Mouse (Mus musculus) NIH3T3 (cell line): ENCODE measurements at regions not wholly inside any gene's neighbourhood (a gene's known extent, or its start where the extent isn't known, plus 50 kb on each side); places are given as distances from the start of the nearest gene placed in this dataset.

Source experiments
- DNase-seq: peaks from one replicate; pipeline ENCODE4 v3.0.0-alpha.2; 2012; ENCODE audit warnings: low read depth

DNA sequence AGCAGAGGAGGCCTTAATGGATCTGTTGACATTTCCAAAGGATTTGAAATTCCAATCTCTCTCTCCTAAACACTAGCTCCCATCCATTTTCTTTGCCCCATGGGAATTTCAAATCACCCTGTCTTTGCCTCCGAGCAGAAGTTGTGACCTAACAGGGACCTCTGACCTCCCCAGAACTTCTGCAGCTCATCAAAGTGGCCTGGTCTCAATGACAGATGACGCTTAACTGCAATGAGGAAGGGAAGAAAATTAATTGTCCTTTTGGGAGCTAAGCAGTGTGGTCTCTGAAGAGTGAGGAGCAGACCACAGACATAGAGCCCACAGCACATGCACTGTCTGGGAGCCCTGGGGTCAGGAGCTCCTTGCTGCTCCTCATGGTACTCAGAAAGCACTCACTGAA is 155.3 kb downstream of the Tox3 start:
- DNase-seq: no peak

DNA sequence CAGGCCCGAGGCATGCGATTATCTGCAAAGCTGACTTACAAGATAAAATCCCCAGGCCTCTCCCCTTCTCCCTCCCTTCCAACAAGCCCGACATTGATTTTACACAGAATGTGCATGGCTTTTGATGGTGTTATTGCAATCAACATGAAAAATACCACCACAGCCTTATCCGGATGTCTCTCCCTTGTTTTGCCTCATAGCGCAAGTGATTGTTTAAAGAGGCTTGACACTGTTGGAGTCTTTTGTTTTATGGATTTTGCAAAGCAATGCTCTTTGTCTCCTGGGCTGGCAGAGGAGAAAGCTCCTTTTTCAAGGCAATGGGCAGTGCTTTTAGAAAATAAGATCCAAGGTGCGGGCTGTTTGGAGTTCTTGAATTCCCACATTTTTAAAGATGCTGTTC is 165.3 kb downstream of the Tox3 start:
- no peak for DNase-seq

DNA sequence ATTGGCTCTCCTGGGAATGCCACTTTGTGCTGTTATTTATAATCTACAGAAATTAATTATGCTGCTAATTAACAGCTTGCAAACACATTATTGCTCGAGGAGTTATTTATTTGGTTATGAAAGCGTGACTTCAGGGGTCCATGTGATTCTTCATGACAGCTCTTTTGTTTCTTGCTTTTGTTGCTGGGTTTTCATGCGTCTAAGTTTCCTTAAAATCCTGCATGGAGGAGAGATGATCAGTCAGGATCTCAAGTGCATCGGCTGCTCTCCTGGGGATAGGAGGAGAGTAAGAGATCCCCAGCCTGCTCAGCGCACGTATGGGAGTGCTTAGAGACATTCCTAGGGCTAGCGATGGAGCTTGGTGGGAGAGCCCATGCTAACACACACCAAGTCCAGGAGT is 171.4 kb downstream of the Tox3 start:
- no peak for DNase-seq

DNA sequence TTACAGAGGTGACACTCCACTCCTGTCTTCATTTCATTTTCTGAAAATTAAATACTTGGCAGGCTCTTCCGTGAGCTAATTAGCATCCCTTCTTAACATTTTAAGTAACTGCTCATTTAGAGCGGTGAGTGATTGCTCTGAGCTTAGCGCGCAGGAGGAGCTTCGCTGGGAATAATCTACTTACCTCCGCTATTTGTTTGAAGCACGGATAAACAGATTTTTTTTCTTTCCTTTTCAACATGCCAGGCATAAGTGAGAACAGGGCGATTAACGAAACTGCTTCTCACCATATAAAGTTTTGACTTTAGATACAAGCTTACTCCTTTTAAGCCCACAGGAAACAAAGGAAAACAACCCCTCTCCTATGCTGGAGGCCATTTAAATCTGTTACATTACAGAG is 171.8 kb downstream of the Tox3 start:
- no peak for DNase-seq

DNA sequence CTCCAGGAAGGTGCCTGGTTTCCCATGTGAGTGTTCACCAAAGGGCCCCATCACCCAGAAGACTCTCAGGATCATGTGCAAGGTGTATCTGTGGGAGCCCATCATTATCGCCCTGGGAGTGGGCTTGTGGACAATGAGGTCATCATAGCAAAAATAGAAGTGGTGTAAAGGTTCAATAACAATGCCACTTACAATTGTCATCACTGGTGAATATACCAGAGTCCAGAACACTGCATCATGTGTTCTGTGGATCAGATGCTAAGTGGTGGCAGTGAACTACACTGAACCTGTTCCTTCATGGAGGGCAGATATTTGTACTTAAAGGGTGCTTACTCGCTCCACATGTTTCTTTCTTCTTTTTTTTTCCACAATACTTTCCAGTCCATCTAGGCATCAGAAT is 181.5 kb downstream of the Tox3 start:
- DNase-seq: no peak

DNA sequence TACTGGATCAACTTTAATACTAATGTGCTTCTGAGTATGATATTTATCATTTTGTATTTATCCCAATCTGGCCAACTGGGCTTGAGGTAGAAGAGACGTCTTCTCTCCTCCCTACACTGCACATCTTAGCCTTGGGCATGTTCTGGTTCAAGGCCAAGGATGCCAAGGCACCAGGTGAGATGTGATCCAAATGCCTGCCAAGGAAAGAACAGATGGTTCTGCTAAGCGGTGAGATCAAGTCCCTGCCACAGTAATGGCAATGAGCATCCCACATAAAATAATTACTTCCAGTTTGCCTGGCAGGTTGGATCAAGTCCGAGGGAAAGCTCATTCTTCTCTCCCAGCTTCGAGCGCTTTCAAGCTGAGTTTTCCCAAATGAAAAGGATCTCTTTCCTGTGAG is 196.7 kb downstream of the Tox3 start:
- no peak for DNase-seq

DNA sequence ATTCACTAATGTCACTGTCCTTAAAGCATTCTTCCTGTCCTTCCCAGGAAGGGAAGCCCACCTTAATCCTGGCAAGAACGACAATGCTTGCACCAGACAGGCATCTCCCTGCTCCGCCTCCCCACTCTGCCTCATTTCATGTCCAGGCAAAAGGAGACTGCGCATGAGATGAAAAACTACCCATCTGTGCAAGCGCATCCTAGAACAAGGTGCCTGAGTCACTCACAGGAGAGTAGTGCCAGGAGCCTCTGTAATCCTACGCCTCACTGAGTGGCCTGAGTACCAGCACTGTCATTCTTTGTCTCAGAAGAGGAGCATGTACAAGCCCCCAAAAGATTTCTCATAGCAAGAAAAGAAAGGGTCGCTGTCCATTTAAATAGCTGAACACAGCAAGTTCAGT is 198.2 kb downstream of the Tox3 start:
- no peak for DNase-seq

DNA sequence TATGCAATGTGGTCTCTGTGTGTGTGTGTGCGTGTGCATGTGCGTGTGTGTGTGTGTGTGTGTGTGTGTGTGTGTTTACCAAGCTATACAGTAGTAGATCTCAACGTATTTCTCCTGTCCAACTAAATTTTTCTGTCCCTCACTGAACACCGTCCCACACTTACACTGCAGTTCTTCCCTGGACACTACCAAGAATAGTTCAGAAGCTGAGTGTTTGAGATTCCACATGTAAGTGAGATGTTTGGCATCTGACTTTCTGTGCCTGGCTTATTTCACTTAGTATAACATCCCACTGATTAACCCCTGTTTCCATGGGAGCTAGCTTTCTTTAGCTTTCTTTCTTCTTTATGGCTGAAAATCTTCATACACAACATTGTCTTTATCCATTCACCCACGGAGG is 213.5 kb downstream of the Tox3 start:
- DNase-seq: no peak

DNA sequence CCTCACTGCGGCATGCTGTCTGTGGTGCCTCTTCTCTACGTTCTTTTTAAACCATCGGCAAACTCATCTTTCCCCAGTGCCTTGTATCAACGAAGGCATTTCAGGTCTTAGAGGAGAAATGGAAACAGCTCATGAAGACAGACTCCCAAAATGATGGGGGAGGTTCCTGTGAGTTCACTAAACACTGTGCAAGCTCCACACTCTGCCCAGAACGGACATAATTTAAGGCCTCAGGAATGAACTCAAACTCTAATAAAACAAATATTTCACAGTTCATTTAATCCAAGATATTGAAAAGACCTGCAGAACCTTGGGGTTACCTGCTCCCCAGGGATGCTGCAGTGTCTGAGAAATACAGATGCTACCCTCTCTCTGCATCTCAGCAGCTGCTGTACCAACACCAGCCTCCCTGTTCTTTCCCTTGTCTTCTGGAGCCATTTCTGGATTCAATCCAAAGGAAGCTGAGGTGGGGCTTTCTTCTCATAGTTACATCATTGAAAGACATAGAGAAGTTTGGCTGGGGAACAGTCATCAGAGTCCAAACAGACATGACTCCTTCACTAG is 217.4 kb downstream of the Tox3 start:
- DNase-seq: no peak

DNA sequence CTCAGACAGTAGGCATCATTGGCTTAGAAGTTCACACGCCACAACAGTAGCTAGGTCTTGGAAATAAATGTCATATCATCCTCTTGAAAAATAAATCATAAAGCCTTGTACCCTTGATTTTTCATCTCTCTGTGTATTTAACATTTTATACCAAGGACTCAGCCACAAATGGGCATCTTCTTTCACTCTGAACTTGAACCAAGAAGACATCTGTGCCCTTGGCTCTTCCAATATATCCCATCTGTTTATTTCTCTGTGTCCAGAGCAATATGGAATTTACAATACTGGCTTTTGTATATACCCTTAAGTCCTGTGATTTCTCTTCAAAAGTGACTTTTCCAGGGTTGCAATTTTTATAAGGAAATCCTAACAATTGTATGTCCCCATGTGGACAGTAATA is 222.7 kb downstream of the Tox3 start:
- no peak for DNase-seq

DNA sequence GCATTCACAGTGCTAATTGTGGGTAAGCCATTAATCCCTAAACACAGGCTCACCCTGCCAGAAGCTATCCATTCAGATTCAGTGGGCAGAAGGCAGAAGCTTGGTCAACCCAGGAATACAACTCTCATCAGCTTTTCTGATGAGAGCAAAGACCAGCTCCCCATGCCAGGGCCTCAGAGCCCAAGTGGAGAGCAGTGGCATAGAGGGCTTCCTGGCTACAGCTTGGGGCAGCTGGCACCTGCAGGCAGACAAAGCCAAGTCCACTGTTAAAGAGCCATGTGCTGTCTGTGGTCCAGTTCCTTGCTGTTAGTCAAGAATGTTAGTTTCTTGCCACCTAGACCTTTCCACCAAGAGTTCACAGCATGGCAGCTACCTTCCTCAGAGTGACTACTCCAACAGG is 225.0 kb downstream of the Tox3 start:
- no peak for DNase-seq

DNA sequence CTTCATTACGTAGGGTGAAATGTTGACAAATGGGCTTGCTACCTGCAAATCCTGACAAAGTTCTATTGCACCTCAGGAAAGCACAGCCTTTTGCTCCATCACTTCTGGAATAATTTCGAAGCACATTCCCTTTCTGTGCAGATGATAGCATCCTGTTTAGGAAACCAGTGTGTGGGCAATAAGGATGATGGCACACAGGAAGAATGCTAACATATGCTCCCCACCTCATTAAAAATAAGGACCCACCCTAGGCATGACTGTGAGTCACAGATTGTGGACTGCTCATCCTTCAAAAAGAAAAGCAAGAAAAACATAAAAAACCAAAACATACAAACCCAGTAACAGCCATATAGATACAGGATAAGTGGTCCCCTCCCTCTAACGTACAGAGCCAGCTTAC is 226.2 kb downstream of the Tox3 start:
- no peak for DNase-seq

DNA sequence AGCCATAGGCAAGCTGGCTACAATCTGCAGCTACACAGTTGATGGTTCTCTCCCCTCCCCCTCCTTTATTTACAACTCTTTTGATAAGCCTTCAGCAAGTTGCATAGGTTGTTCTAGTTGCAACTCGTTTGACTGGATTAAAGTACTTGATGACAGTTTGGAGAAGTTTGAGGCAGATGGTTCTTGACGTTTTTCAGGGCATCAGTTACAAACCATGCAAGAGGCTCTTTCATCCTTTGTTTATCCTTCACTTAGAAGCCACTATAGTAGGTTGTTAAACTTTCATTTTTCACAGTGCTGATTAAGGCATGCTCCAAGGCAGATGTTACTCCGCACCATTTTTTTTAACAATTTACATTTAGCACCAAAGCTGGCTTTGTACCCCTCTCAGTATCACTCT is 227.1 kb downstream of the Tox3 start:
- no peak for DNase-seq

DNA sequence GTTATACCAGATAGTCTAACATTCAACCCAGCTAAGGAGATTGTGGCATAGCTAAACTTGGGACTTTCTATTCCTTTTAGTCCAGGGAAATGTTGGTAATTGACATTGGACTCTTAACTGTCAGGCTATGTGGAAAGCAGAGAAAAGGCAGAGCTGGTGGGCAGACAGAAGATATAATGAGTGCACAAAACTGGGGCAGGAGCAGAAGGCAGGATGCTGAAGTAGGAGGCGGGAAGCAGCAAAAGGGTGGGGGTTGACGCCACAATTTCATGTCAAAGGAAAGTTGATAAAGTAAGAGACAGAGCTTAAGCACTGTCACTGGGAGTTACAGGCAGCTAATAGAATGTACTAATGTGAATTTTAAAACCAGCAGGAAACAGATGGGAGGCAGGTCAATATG is 232.7 kb downstream of the Tox3 start:
- DNase-seq: no peak

DNA sequence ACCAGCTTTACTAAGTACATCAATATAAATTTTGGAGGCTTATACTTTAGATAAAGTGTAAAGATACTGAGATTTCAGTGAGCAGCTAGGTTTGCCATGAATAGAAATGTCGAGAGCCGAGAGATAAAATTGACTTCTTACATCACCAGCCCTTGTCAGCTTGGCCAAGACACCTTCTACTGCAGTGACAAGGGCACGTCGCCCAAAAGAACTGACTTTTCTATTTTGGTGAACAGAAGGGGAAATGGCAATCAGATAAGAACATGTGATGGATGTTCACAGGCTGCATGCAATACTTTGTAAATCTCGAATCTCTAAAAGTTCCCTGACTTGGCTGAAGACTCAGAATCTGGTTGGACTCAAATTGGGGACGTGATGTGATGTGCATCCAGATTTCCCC is 247.6 kb downstream of the Tox3 start:
- DNase-seq: no peak

DNA sequence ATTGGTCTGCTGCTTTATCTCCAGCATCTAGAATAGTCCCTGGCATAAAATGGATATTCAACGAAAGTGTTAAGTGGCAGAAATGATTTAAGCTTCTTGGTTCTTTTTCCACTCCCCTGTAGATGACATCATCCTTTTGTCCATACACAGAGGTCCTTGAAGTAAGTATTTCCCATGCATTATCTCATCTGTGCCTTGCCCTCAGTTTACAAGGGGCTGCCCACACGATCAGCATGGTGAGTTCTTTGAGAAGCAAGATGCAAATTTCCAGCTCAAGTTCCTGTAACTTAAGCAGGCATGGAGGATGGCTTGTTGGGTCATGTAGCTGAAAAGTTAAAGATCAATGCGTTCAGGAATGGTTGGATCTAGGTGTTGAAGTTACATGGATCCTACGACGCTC is 265.5 kb downstream of the Tox3 start:
- no peak for DNase-seq

DNA sequence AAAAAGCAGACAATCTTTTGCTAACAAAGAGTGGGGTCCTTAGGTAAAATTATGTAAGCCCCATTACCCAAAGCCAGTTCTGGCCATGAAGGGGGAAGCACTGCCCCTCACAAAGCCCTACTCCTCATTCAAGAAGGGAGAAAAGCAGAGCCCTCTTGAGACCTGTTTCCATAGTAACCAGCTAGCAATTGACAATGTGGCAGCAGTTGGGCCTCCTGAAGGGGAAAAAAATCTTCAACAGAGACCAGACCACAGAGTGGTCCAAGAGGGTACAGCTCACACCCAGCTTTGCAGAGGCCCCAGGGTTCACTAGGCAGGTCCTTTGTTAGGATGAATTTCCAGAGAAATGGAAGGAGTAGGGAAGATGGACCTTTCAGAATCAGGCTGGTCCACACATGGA is 271.8 kb downstream of the Tox3 start:
- no peak for DNase-seq

DNA sequence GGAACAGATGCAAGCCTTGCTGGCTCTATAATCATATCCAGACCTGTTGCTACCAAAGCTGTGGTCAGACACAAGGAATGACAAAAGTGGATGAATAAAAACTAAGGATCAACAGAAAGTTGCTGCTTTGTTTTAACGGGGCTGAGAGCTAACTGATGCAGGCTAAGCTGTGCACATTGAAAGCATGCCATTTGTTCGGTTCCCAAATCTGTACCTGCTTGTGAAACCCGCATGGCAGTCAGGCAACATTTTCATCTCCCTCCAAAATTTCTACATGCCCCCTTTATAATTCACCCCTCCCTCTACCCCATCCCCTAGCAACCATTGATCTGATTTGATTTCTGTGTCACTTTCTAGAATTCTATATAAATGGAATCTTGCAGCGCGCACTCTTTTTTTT is 272.3 kb downstream of the Tox3 start:
- DNase-seq: no peak

DNA sequence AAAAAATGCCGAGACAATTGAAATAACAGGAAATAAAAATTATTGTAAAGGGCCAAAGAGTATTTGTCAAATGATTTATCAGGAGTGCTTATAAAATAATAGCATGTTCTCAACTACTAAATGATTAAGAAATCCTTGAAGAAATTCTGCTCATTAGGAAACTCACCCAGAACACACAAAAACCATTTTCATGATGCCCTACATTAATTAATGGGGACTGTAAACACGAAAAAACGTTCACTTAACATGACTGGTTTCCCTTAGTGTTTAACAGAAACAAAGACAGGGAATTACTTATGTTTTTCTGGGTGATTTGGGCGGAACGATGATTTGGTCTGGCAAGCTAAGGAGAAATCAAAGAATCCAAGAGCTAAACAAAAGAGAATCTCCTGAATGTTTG is 278.1 kb downstream of the Tox3 start:
- DNase-seq: no peak

DNA sequence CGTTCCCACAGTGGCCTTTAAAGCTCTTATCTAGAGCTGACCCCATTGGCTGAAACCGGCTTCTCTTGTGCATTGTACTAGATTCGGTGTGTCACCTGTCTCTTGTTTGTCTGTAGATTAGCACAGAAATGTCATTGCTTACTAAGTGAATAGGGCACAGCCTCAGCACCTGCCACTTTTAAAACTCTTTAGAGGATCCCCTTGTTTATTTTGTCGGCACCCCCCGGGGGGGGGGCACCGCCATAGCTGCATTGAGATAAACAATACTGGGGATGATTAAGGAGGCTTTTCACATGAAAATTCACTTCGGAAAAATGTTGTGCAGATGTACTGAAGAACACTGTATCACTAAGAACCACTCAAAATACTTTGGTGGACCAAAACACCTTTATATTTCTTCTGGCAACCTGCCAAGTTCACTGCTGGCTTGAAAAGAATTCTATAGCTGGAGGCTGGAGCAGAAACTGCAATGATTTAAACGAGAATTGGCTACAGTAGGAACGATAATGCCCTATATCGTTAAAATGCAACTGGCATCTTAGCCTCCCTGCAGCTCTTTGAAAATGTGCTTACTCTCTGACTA is 278.6 kb downstream of the Tox3 start:
- no peak for DNase-seq

DNA sequence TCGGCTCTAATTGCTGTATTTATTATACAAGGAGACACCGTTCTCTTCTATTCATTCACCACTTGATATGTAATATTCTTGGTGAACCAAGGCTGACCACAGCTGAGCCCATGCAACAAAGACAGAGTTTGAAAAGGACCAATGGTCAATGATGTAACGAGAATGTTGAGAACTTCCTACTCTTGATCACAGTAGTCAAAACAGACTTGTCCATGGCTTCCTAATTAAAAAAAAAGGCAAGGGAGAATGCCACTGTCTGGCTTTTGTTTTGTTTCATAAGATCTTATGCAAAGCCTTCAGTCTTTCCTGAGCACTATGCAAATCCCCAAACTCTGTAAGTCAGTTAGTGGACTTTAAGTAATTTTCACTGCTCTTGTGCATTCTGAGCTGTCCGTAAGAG is 279.7 kb downstream of the Tox3 start:
- no peak for DNase-seq

DNA sequence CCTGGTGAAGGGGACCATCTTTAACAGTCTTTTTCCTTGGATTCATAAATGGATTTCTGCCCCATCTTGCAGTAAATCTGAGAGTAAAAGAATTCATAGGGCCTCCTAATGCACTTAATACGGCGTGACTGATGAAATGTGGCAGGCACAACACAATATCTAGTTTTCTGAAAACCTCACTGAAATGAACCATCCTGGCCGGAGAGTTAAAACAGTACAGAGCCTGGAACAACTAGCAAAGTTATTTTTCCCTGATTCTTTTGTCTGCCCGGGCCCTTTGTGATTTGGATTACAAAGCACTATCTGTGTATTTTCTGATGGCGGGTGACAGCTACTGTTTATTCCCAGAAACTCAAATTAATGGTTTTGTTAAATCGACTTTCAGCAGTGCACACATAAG is 283.8 kb downstream of the Tox3 start:
- DNase-seq: no peak

DNA sequence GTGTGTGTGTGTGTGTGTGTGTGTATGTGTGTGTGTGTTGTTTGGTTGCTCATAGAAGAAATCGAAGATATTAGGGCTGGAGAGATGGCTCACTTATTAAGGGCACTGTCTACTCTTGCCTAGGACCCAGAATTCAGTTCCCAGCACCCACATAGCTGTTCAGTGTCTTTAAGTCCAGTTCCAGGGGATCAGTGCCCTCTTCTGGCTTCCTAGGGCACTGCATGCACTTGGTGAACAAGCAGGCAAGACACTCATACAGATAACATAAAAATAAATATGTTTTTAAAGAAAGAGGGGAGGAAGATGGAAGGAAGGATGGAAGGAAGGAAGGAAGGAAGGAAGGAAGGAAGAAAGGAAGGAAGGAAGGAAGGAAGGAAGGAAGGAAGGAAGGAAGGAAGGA is 284.9 kb downstream of the Tox3 start:
- DNase-seq: no peak

DNA sequence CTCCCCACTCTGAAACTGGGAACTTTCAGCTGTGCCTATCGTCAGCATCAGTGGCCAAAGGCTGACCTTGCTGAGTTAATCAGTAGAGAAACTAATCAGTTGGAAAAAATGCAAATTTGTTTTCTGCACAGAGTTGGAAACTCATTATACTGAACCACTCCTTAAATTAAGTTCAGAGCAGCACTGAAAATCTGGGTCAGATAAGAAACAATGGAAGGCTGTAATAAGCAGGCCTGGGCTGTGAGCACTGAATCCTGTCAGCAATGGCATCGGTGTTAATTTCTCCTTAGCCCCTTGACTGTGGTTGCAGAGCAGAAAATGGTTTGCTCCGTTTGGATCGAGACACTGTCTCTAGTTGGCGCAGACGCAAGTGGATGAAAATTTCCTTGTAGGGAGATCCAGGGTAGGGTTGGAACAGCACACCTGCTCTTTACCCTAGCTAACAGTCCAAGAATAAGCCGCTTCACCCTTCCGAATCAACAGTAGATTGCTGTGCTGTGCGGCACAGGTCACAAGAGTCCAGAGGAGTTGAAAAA is 289.4 kb downstream of the Tox3 start:
- no peak for DNase-seq

DNA sequence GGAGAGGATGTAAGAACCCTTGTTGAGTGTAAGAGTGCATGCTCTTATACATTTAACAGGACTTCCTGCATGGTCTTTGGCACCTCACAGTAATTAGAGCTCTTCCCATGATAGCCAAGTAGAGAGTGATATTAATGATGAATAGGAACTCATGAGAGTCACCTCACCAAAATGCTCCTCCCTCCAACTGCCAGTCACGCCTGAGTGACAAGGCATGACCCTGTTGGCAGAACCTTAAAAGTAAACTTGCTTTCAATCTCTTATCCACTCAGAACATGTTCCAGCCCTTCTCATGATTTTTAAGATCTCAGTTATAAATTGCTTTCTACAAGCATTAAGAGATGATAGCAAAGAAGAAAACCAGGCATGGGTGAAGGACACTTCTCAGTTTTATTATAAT is 291.8 kb downstream of the Tox3 start:
- no peak for DNase-seq
